Mouse (Mus musculus): Measurements from ENCODE around the gene Ldlr.
A peak's percentile ranks its signal among the peaks of the same experiment; 100 is the strongest.

Gene Ldlr

DNA sequence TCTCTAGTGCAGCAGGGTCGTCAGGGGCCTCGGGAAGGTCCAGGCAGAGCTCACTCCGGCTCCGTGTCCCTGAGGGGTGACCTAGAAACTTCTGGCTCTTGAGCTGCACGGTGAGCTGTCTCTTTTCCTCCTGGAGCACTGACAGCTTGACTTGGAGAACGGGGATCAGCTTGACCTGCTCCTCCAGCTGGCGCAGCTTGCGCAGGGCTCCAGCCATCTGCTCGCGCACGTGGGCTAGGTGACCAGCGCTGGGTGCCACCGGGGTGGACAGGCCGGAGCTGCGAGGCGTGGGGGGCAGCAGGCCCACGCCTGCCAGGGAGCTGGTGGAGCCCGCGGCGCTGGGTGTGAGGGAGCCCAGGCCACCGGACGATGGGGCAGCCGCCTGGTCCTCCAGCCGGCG, 71.6 kb downstream of the Ldlr start:
- DNase-seq, result no peak

DNA sequence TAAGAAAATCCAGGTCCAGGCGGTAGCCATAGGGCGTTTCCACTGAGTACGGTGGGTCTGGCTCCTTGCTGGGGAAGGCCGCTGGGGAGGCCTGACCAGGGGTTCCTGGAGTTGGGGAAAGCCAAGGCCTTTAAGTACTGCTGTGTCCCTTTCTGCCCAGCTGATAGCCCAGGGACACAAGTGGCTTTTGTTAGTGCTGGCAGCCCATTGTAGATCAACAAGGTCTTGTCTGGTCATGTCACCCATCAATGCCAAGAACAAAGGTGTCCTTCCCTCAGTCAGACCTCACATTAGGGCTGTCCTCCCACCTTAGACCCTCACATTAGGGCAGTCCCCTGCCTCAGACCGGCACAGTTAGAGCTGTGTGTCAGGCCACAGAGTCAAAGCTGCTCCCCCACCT, 72.3 kb downstream of the Ldlr start:
- no peak for DNase-seq

DNA sequence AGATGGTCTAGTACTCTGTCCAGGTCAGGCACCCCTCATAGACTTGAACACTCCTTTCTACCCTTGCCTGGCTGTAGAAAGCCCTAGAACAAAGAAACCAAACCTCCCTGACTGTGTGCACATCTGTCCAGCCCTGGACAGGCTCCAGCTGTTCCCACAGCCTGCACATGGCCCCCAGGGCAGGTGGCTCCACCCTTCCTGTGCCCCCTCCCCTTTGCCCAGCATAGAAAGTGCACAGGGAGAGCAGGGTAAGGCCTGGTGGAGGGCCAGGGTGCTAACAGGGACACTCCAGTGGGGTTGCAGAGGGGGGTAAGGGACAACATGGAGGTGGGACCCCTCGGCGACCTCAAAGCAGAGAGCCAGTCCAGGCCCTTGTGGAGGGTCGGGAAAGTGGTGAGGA, 73.0 kb downstream of the Ldlr start:
- DNase-seq, result no peak

DNA sequence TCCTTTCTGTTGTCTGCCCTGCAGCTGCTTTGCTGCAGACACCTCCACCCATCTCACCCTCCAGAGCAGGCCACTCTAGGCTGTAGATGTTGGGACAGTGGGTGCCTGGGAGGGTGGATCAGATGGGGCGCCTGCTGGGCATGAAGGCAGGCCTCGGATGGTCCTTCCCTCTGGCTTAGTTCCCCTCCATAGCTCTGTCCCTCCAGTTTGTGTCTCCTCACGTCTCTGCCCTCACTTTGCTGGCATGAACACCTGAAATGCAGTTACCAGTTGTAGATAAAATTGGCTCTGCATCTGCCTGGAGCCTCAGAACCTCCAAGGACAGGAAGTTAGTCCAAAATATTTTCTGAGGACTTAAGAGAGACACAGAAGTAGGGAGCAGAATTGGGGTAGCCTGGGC, 73.6 kb downstream of the Ldlr start:
- no peak for DNase-seq

DNA sequence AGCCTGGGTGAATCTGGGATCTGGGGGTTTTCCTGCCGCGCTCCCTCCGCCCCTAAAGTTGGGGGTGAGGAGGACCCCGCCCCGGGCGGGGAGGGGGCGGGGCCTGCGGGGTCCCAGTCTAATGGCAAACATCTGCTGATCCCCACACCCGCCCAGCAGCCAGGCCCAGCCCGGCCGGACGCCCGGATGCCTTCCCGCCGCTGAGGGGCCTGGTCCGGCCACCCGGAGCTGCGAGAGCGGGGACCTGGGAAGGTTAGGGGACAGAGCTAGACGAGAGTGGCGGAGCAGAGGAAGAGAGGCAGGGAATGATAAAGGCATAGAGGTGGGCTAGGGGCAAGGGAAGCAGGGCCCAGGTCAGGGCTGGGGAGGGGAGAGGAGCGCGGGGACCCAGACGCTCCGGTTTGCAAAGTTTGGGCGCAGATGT, 74.7 kb downstream of the Ldlr start:
- no peak for DNase-seq

DNA sequence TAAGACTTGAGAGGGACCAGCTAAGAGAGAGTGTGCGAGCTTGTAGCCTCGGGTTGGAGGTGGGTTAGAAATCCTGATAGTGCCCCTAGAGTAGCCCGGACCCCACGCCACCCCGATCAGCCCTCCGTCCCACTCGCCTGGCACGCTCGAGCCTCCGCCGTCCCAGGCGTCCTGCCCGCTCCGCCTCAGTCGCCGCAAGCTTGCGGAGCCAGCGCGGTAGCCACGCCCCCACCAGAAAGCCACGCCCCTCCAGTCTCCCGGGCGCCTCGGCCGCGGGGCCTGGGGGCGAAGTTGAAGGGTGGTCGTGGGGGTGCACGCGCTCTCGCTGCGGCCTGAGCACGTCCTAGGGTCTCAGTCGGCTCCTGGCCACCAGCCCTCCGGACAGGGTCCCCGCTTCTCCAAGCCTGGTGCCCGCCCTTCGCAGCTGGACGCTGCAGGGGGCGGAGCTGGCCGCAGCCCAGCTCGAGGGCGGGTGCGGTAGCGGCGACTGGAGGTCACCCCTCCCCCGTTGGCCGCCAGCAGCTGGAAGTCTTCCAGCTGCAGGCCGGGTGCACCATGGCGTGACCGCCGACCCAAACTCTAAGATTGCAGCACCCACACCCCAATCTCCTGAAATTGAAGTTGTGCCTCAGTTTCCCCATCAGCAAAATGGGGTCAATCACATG, 75.2 kb downstream of the Ldlr start, which contains the start of gene Kank2:
Kank2 (minus strand) TSS at position 400 of the 665 bp plus-strand sequence.
- DNase-seq, result peak; percentile 69

DNA sequence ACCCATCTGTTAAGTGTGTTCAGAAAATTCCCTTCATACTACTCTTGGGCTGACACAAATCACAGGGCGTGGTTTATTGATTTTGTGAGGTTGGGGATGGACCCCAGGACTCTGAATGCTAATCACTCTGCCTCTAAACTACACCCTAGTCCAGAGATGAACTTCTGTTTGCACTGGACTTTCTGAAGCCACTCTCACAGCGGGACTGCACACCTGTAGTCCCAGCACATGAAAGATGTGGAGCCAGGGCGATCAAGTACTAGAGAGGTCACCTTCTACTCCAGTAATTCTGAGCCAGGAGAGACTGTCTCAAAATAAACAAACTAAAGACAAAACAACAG, 75.7 kb downstream of the Ldlr start:
- DNase-seq, result no peak

Measured in right cerebral cortex, postnatal 14 days (tissue).